Mouse (Mus musculus): Measurements from ENCODE around the gene Cyth2.

The Cyth2 gene

GRCm38 (mm10) chr7:45813787-45814779 lies at the start of gene Cyth2:
Gene Cyth2 (minus strand): TSS chr7:45814581.
- peak; percentile 99 for DNase-seq (ENCODE audit: low read depth, low spot score)

GRCm38 (mm10) chr7:45862804-45863203 lies 48.4 kb upstream of the Cyth2 start:
- no peak for DNase-seq (ENCODE audit: low read depth, low spot score)

GRCm38 (mm10) chr7:45859008-45859407 lies 44.6 kb upstream of the Cyth2 start:
- DNase-seq (ENCODE audit: low read depth, low spot score), result no peak

GRCm38 (mm10) chr7:45856950-45857901 lies 42.8 kb upstream of the Cyth2 start:
- DNase-seq (ENCODE audit: low read depth, low spot score), result no peak

GRCm38 (mm10) chr7:45853089-45853488 lies 38.7 kb upstream of the Cyth2 start:
- DNase-seq (ENCODE audit: low read depth, low spot score), result no peak

- no peak for DNase-seq (ENCODE audit: low read depth, low spot score)
These were observed 36.3 kb upstream of the Cyth2 start for GRCm38 (mm10) chr7:45850661-45851060.

- no peak for DNase-seq (ENCODE audit: low read depth, low spot score)
These were observed 34.2 kb upstream of the Cyth2 start for GRCm38 (mm10) chr7:45848447-45849027.

GRCm38 (mm10) chr7:45842950-45843744 lies 28.8 kb upstream of the Cyth2 start:
- no peak for DNase-seq (ENCODE audit: low read depth, low spot score)

- no peak for DNase-seq (ENCODE audit: low read depth, low spot score)
These were observed 19.5 kb upstream of the Cyth2 start for GRCm38 (mm10) chr7:45833924-45834323.

- DNase-seq (ENCODE audit: low read depth, low spot score), result no peak
These were observed 18.9 kb upstream of the Cyth2 start for GRCm38 (mm10) chr7:45833148-45833790.

GRCm38 (mm10) chr7:45832428-45832827 lies 18.0 kb upstream of the Cyth2 start:
- no peak for DNase-seq (ENCODE audit: low read depth, low spot score)

- DNase-seq (ENCODE audit: low read depth, low spot score), result no peak
These were observed 16.7 kb upstream of the Cyth2 start for GRCm38 (mm10) chr7:45831128-45831525.

GRCm38 (mm10) chr7:45830427-45831127 lies 16.2 kb upstream of the Cyth2 start, which contains the start of gene Grwd1:
Gene Grwd1 (minus strand): TSS chr7:45830944.
- peak; percentile 92 for DNase-seq (ENCODE audit: low read depth, low spot score)

- DNase-seq (ENCODE audit: low read depth, low spot score), result no peak
These were observed 12.2 kb upstream of the Cyth2 start for GRCm38 (mm10) chr7:45826631-45827030.

- no peak for DNase-seq (ENCODE audit: low read depth, low spot score)
These were observed 10.2 kb upstream of the Cyth2 start, which contains the start of gene Kcnj14 for GRCm38 (mm10) chr7:45824598-45824997. Gene Kcnj14 (minus strand): TSS chr7:45824782.

- no peak for DNase-seq (ENCODE audit: low read depth, low spot score)
These were observed 6.5 kb upstream of the Cyth2 start for GRCm38 (mm10) chr7:45820913-45821312.

- DNase-seq (ENCODE audit: low read depth, low spot score), result no peak
These were observed 5.5 kb upstream of the Cyth2 start for GRCm38 (mm10) chr7:45819843-45820242.

GRCm38 (mm10) chr7:45815984-45816351 lies 1.6 kb upstream of the Cyth2 start:
- no peak for DNase-seq (ENCODE audit: low read depth, low spot score)

GRCm38 (mm10) chr7:45815323-45815983 lies 1.1 kb upstream of the Cyth2 start:
- no peak for DNase-seq (ENCODE audit: low read depth, low spot score)

All from A20 (cell line).